Mouse (Mus musculus) left cerebral cortex, adult 18-20 months (tissue): ENCODE measurements around the gene Elof1. TPM values are rescaled to one million over a fixed set of nuclear protein-coding genes. Genes with fewer than 3 reads are reported as not detected.

Experiments used
- microRNA-seq, 2 experiments: library from miRNA; unstranded; fragments of <30 nt; microRNA quantifications; one replicate each; pipeline ENCODE4 v1.2.0; 2021
- total RNA-seq, 2 experiments: library from RNA; stranded (reverse); gene quantifications; 2 replicates each; pipeline ENCODE4 v1.2.3; 2021

Elof1 gene
- total RNA-seq, 2 experiments from 2014 or later: 64.7 to 65.0 TPM

Small RNAs within 50 kb of the gene (microRNA-seq; reads per million reads assigned to microRNA genes)
- 0.42 to 0.50 reads per million in 2 experiments for gene Mir7084

Other genes starting within 250 kb of the Elof1 start
- gene Rab3d, start 199.0 kb downstream of the Elof1 start, total RNA-seq: 10 to 100 TPM; 13.8 to 14.0 TPM
- 10 to 100 TPM; 18.3 to 18.8 TPM for gene Ccdc159, start 189.7 kb downstream of the Elof1 start, total RNA-seq
- gene Tmem205, start 189.6 kb downstream of the Elof1 start, total RNA-seq: 10 to 100 TPM; 33.5 to 39.8 TPM
- 100 to 1,000 TPM; 171 to 178 TPM for gene Plppr2, start 180.1 kb downstream of the Elof1 start, total RNA-seq
- 10 to 100 TPM; 13.1 to 14.1 TPM for gene Swsap1, start 161.4 kb downstream of the Elof1 start, total RNA-seq
- gene Epor, start 153.7 kb downstream of the Elof1 start, total RNA-seq: 10 to 100 TPM; 10.7 to 12.9 TPM
- 1 to 10 TPM; 3.7 to 4.0 TPM for gene Rgl3, start 127.7 kb downstream of the Elof1 start, total RNA-seq
- gene Ccdc151, start 114.5 kb downstream of the Elof1 start, total RNA-seq: 1 to 10 TPM; 8.1 TPM
- gene Prkcsh, start 114.4 kb downstream of the Elof1 start, total RNA-seq: 10 to 100 TPM; 91.4 to 95.1 TPM
- gene Elavl3, start 65.1 kb downstream of the Elof1 start, total RNA-seq: 100 to 1,000 TPM; 144 TPM
- gene Gm49318, start 45.9 kb downstream of the Elof1 start, total RNA-seq: 1 to 10 TPM; 1.4 to 3.8 TPM
- gene Zfp653, start 45.8 kb downstream of the Elof1 start, total RNA-seq: 10 to 100 TPM; 19.8 to 21.1 TPM
- 10 to 100 TPM; 43.0 to 49.9 TPM for gene Ecsit, start 31.7 kb downstream of the Elof1 start, total RNA-seq
- gene Cnn1, start 18.0 kb downstream of the Elof1 start, total RNA-seq: under 1 TPM; 0.56 to 0.87 TPM
- gene Acp5, start 18.5 kb upstream of the Elof1 start, total RNA-seq: under 1 TPM; 0.59 to 0.63 TPM
- 10 to 100 TPM; 39.8 to 40.6 TPM for gene Pigyl, start 39.7 kb upstream of the Elof1 start, total RNA-seq
- gene Zfp872, start 70.9 kb upstream of the Elof1 start, total RNA-seq: not detected
- gene Zfp809, start 108.5 kb upstream of the Elof1 start, total RNA-seq: 10 to 100 TPM; 20.4 to 21.0 TPM
- gene Zfp599, start 142.7 kb upstream of the Elof1 start, total RNA-seq: 1 to 10 TPM; 4.3 to 4.4 TPM
- 10 to 100 TPM; 13.5 to 15.2 TPM for gene Zfp810, start 190.5 kb upstream of the Elof1 start, total RNA-seq